Mouse (Mus musculus) liver, embryonic 13.5 days (tissue): ENCODE data around the gene Rap2b. TPM values are rescaled to one million over a fixed set of nuclear protein-coding genes. Genes with fewer than 3 reads are reported as not detected.

Source experiments
- ATAC-seq: fragments of 200-750 bp; cut with Nextera tagmentation; 2 replicates; pipeline ENCODE4 v1.8.0; 2017; ENCODE audit warnings: low read depth, mild to moderate bottlenecking, moderate number of reproducible peaks, moderate library complexity
- DNase-seq: peaks from one replicate; pipeline ENCODE4 v3.0.0; 2022
- H3K27ac ChIP-seq: fragments of 300-500 bp; sonication (generic); 2 replicates; pipeline ENCODE4 v1.5.1; 2015; ENCODE audit warnings: moderate library complexity, mild to moderate bottlenecking, inconsistent platforms
- H3K27me3 ChIP-seq: fragments of 300-500 bp; sonication (generic); 2 replicates; pipeline ENCODE4 v1.6.1; 2015; ENCODE audit warnings: mild to moderate bottlenecking, inconsistent platforms
- H3K36me3 ChIP-seq: fragments of 300-500 bp; sonication (generic); 2 replicates; pipeline ENCODE4 v1.6.1; 2015; ENCODE audit warnings: mild to moderate bottlenecking, inconsistent platforms
- H3K4me1 ChIP-seq: fragments of 300-500 bp; sonication (generic); replicated peaks from 2 replicates; pipeline ENCODE4 v1.6.1; 2015; ENCODE audit warnings: inconsistent platforms
- H3K4me2 ChIP-seq: fragments of 300-500 bp; sonication (generic); 2 replicates; pipeline ENCODE4 v1.6.1; 2015; ENCODE audit warnings: inconsistent platforms, mild to moderate bottlenecking, moderate library complexity
- H3K4me3 ChIP-seq: fragments of 300-500 bp; sonication (generic); replicated peaks from 2 replicates; pipeline ENCODE4 v1.5.1; 2015; ENCODE audit warnings: mild to moderate bottlenecking, inconsistent platforms
- H3K9ac ChIP-seq: fragments of 300-500 bp; sonication (generic); 2 replicates; pipeline ENCODE4 v1.6.1; 2015; ENCODE audit warnings: mild to moderate bottlenecking, inconsistent platforms
- H3K9me3 ChIP-seq: fragments of 300-500 bp; sonication (generic); replicated peaks from 2 replicates; pipeline ENCODE4 v1.6.1; 2016; ENCODE audit warnings: inconsistent platforms
- WGBS: fragments of 180-500 bp; shearing (Covaris S2); methylation state at CpG from one replicate; pipeline ENCODE4 v1.1.7; 2015; ENCODE audit not compliant: insufficient replicate concordance; 5-methylcytosine and 5-hydroxymethylcytosine counted together
- polyA plus RNA-seq: library from polyadenylated mRNA; unstranded; fragments of >200 nt; fragmentation: Nextera tagmentation; extraction: Ambion mirVana; gene quantifications from 2 replicates; pipeline ENCODE4 v1.2.1, GENCODE M21; 2015

Rap2b gene
- polyA plus RNA-seq, 1 experiment from 2014 or later: 3.5 TPM

- WGBS: 52% methylated on average over 6 of the region's 6 CpGs
- no peak for DNase-seq
- no peak for ATAC-seq
- no peaks in the 10 kb centered on the region for H3K36me3 ChIP-seq
- H3K4me3 ChIP-seq: no peak overlapping the region
- no peaks in the 10 kb centered on the region for H3K9me3 ChIP-seq
- H3K4me1 ChIP-seq: peaks cover 6% of the 10 kb centered on the region
- H3K9ac ChIP-seq: no peak overlapping the region
- H3K4me2 ChIP-seq: no peak overlapping the region
- no peaks in the 10 kb centered on the region for H3K27me3 ChIP-seq
- H3K27ac ChIP-seq: no peak overlapping the region
Measured at GRCm38 (mm10) chr3:61358107-61358506, 3.3 kb upstream of the Rap2b start.

- Histone ChIP-seq H3K4me1 (peaks cover 13% of the 10 kb centered on the region), H3K27me3 (no peaks in the 10 kb centered on the region), H3K9me3 (no peaks in the 10 kb centered on the region), H3K4me3 (no peak overlapping the region), H3K36me3 (no peaks in the 10 kb centered on the region), H3K27ac (no peak overlapping the region), H3K4me2 (no peak overlapping the region), H3K9ac (no peak overlapping the region)
- WGBS: 19% methylated on average over 7 of the region's 7 CpGs
- no peak for ATAC-seq
- no peak for DNase-seq
Measured at GRCm38 (mm10) chr3:61358756-61359293, 2.6 kb upstream of the Rap2b start.

GRCm38 (mm10) chr3:61362821-61363160 lies 1.4 kb downstream of the Rap2b start:
- no peaks in the 10 kb centered on the region for H3K36me3 ChIP-seq
- ATAC-seq (no peak), DNase-seq (no peak)
- H3K27me3 ChIP-seq: no peaks in the 10 kb centered on the region
- 6% methylated on average over 9 of the region's 9 CpGs for WGBS
- H3K27ac ChIP-seq: peak overlapping the region; percentile 41; the same call in 1 of the 2 replicates
- H3K4me2 ChIP-seq: peak overlapping the region; percentile 98
- H3K9me3 ChIP-seq: no peaks in the 10 kb centered on the region
- peak overlapping the region; percentile 73 for H3K9ac ChIP-seq
- peak overlapping the region; percentile 81 for H3K4me3 ChIP-seq
- H3K4me1 ChIP-seq: peaks cover 44% of the 10 kb centered on the region

- DNase-seq (peak; percentile 79), ATAC-seq (peak; percentile 81)
- Histone ChIP-seq H3K27me3 (no peaks in the 10 kb centered on the region), H3K36me3 (no peaks in the 10 kb centered on the region), H3K9ac (peak overlapping the region; percentile 73), H3K4me1 (peaks cover 50% of the 10 kb centered on the region), H3K27ac (peak overlapping the region; percentile 86; the same call in 1 of the 2 replicates), H3K4me2 (peak overlapping the region; percentile 98), H3K9me3 (no peaks in the 10 kb centered on the region), H3K4me3 (peak overlapping the region; percentile 81)
- under 1% methylated on average over 30 of the region's 30 CpGs for WGBS
Measured at GRCm38 (mm10) chr3:61363161-61363988, 1.9 kb downstream of the Rap2b start.

GRCm38 (mm10) chr3:61363989-61364660 lies 2.7 kb downstream of the Rap2b start:
- peak overlapping the region; percentile 82 for H3K9ac ChIP-seq
- no peaks in the 10 kb centered on the region for H3K36me3 ChIP-seq
- under 1% methylated on average over 51 of the region's 51 CpGs for WGBS
- DNase-seq (peak; percentile 84), ATAC-seq (peak; percentile 88)
- peaks cover 55% of the 10 kb centered on the region for H3K4me1 ChIP-seq
- peak overlapping the region; percentile 98 for H3K4me2 ChIP-seq
- peak overlapping the region; percentile 81 for H3K4me3 ChIP-seq
- no peaks in the 10 kb centered on the region for H3K9me3 ChIP-seq
- H3K27me3 ChIP-seq: no peaks in the 10 kb centered on the region
- peak overlapping the region; percentile 86 for H3K27ac ChIP-seq

- WGBS: under 1% methylated on average over 31 of the region's 33 CpGs
- no peaks in the 10 kb centered on the region for H3K36me3 ChIP-seq
- H3K4me2 ChIP-seq: peak overlapping the region; percentile 98
- peak; percentile 33 for ATAC-seq
- peak overlapping the region; percentile 82 for H3K9ac ChIP-seq
- H3K27ac ChIP-seq: peak overlapping the region; percentile 63
- no peaks in the 10 kb centered on the region for H3K9me3 ChIP-seq
- DNase-seq: no peak
- peaks cover 55% of the 10 kb centered on the region for H3K4me1 ChIP-seq
- H3K4me3 ChIP-seq: peak overlapping the region; percentile 81
- no peaks in the 10 kb centered on the region for H3K27me3 ChIP-seq
Measured at GRCm38 (mm10) chr3:61364661-61364977, 3.2 kb downstream of the Rap2b start.

GRCm38 (mm10) chr3:61364978-61365778 lies 3.7 kb downstream of the Rap2b start:
- Histone ChIP-seq H3K27me3 (no peaks in the 10 kb centered on the region), H3K4me1 (peaks cover 55% of the 10 kb centered on the region), H3K4me3 (peak overlapping the region; percentile 81), H3K9me3 (no peaks in the 10 kb centered on the region), H3K27ac (peak overlapping the region; percentile 63; the same call in 1 of the 2 replicates), H3K4me2 (peak overlapping the region; percentile 98), H3K36me3 (no peaks in the 10 kb centered on the region), H3K9ac (peak overlapping the region; percentile 82)
- under 1% methylated on average over 68 of the region's 68 CpGs for WGBS
- DNase-seq (peak; percentile 38), ATAC-seq (peak; percentile 6; the same call in 1 of the 2 replicates)

- Histone ChIP-seq H3K4me2 (peak within 1 kb of the TSS; percentile 98), H3K4me1 (peaks cover 55% of the 10 kb centered on the region), H3K36me3 (no peaks in the 10 kb centered on the region), H3K9me3 (no peaks in the 10 kb centered on the region), H3K27ac (peak within 1 kb of the TSS; percentile 63), H3K27me3 (no peaks in the 10 kb centered on the region), H3K4me3 (peak within 1 kb of the TSS; percentile 81), H3K9ac (peak within 1 kb of the TSS; percentile 82)
- no peak for ATAC-seq
- WGBS: 5% methylated on average over 10 of the region's 10 CpGs
- no peak for DNase-seq
Measured at GRCm38 (mm10) chr3:61365779-61366373, 4.4 kb downstream of the Rap2b start, which contains the start of gene B430305J03Rik. Gene B430305J03Rik (minus strand): TSS chr3:61365951.

GRCm38 (mm10) chr3:61368446-61368845 lies 7.0 kb downstream of the Rap2b start:
- H3K9me3 ChIP-seq: no peaks in the 10 kb centered on the region
- H3K27me3 ChIP-seq: no peaks in the 10 kb centered on the region
- ATAC-seq (no peak), DNase-seq (no peak)
- no peak overlapping the region for H3K4me2 ChIP-seq
- H3K4me1 ChIP-seq: peaks cover 46% of the 10 kb centered on the region
- H3K36me3 ChIP-seq: no peaks in the 10 kb centered on the region
- no peak overlapping the region for H3K27ac ChIP-seq
- no peak overlapping the region for H3K4me3 ChIP-seq
- no peak overlapping the region for H3K9ac ChIP-seq
- 91% methylated on average over 1 of the region's 1 CpGs for WGBS

GRCm38 (mm10) chr3:61376001-61376400 lies 14.6 kb downstream of the Rap2b start:
- ATAC-seq (no peak), DNase-seq (no peak)
- 80% methylated on average over 8 of the region's 8 CpGs for WGBS
- H3K4me3 ChIP-seq: no peak overlapping the region
- H3K9me3 ChIP-seq: no peaks in the 10 kb centered on the region
- H3K4me2 ChIP-seq: no peak overlapping the region
- H3K36me3 ChIP-seq: no peaks in the 10 kb centered on the region
- no peaks in the 10 kb centered on the region for H3K4me1 ChIP-seq
- H3K27ac ChIP-seq: no peak overlapping the region
- H3K27me3 ChIP-seq: no peaks in the 10 kb centered on the region
- no peak overlapping the region for H3K9ac ChIP-seq
